Mouse (Mus musculus) G1E (cell line): ENCODE measurements at regions not wholly inside any gene's neighbourhood (a gene's known extent, or its start where the extent isn't known, plus 50 kb on each side); places are given as distances from the start of the nearest gene placed in this dataset.

ENCODE experiments used
- CTCF ChIP-seq: IDR thresholded peaks from 2 replicates; pipeline ENCODE4 v1.5.1; 2012; ENCODE audit warnings: low read depth, low read length, inconsistent platforms, mixed read lengths
- GATA1 ChIP-seq: IDR thresholded peaks from 2 replicates; pipeline ENCODE4 v1.6.1; 2012; ENCODE audit warnings: borderline replicate concordance, low read length, inconsistent platforms, mixed read lengths
- POLR2AphosphoS5 ChIP-seq: IDR thresholded peaks from 2 replicates; pipeline ENCODE4 v1.6.1; 2012; ENCODE audit warnings: low read depth, low read length, inconsistent platforms; ENCODE audit not compliant: insufficient replicate concordance
- TAL1 ChIP-seq: conservative IDR thresholded peaks from 2 replicates; pipeline ENCODE4 v1.6.1; 2012; ENCODE audit warnings: low read depth, low read length, inconsistent platforms, mixed read lengths

DNA sequence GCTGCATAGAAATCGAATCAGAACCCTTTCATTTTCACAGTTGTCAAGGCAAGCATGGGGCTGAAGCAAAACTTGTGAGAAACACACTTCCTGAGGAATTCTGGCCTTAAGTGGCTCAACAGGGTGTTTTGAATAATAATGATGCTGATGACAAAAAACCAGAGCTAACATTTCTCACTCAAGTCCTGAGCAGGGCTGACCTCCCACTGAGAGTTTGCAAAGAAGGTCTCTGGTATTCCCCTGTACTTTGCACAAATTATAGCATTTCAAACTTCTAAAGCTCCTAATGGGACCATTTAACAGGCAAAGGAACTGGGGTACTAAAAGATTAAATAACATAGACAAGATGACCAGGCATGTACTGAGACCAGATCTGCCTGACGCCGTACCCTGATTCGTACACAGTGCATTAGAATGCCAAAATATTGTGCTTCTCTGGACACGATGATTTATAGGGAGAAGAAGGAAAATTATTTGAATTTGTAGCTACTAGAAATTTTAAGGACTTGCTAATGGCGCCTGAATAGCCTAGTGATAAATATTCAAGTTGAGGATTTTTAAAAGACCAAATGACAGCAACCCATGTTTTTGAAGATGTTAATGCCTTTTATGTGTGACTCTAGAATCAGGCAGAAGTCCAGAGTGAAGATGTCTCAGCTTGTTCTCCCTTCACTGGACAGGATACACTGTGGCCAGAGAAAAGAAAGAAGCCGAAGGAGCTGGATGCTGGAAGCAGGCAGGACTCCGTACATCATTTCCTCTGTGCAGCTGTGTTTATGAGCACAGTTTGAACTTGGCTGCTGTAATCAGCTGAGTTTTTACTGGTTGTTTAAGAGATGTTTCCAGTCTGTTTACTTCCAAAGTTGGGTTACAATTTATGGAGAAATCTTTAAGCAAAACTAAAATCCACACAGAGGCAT lies 1056.7 kb downstream of the Fam19a2 start:
- TF ChIP-seq CTCF (no peak), GATA1 (no peak), POLR2AphosphoS5 (no peak), TAL1 (no peak)
